Mouse (Mus musculus) cerebral cortex, adult 2 months (tissue): ENCODE results near the gene Slc38a8.

Source experiments
- WGBS: fragments of 180-500 bp; shearing (Covaris S2); methylation state at CpG from one replicate; pipeline ENCODE4 v1.1.7; 2018; 5-methylcytosine and 5-hydroxymethylcytosine counted together

The Slc38a8 gene

DNA sequence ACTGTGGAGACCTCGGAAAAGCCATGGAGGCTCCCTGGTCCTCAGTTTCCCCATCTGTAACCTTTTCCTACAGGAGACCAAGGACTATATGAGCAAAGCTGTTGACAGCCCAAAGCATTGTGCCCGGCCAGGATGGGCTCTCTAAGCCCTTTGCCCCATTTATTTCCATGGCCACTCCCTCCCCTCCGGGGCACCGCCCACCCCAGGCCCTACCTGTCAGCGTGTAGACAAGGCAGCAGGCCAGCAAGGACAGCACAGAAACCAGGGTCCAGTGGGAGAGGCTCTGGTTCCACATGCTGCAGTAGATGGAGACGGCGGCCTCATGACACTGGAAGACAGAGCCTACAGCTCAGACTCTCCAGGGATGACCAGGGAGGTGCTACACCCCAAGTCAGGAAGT, 14.4 kb downstream of the Slc38a8 start:
- 87% methylated on average over 7 of the region's 7 CpGs for WGBS

DNA sequence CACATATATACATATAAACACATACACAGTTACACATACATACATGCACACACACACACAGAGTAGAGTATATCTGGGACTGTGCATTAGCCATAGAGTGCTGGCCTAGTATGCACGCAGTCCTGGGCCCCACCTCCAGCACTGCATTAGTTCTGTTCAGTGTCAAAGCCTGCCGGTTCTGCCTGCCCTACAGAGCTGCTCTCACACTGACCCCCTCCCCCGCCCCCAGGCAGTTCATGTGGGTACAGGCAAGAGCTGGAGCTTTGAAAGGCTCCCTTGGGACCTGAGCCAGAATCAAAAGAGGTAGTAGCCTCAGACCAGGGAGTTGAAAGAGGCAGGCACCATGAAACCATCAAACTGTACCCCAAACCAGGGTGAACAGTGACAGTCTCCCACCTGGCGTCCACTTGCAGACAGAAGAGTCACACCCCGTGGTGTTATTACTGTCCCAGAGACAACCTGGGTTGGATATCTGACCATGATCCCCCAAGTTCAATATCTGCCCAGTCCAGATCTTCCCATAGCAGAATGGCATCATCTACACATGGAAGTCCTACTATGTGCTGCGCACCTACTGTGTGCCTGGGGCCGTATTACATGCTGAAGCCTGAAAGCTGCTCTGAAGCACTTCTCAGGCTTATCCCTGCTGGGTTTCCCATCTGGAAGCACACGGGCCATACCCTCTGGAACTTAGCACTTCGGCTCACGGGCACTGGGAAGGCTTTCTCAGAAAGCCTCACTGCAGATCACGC, 17.2 kb downstream of the Slc38a8 start:
- WGBS = 87% methylated on average over 11 of the region's 11 CpGs

DNA sequence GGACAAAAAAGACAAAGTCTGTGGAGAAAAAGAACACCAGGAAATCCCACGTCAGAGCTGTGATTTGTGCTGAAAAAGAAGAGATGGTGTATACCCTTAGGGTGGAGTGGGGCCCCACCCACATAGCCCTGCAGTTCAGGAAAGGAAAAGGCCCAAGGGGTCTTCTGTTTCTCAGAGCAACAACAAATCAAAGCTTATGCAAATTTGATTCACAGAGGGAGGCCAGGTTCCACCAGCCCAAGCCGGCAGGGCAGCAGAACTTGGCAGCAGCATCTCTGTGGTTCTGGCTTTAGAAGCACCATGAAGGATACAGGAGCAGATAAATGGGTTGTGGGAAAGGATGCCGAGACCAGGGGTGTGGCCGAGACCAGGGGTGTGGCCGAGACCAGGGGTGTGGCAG, 22.8 kb downstream of the Slc38a8 start:
- WGBS = 48% methylated on average over 5 of the region's 5 CpGs

DNA sequence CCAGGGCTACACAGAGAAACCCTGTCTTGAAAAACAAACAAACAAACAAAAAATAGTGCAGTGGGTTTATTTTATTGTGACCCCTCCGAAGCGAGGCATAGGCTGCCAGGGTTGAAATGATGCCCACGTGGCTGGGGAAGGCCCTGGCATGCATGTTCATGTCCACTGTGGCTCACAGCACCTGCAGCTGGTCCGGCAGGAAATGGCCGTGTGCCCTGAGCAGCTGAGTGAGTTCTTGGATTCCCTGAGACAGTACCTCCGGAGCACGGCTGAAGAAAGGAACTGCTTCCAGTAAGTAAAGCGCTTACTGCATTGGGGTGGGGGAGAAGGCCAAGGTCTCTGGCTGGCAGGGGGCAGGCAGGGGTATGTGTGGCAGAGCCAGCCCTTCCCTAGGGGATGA, 33.4 kb downstream of the Slc38a8 start:
- WGBS = 75% methylated on average over 8 of the region's 8 CpGs

- WGBS = 71% methylated on average over 10 of the region's 10 CpGs
Observed at GRCm38 (mm10) chr8:119466794-119467193, 34.7 kb downstream of the Slc38a8 start.

GRCm38 (mm10) chr8:119466105-119466504, 35.4 kb downstream of the Slc38a8 start:
- WGBS = 8% methylated on average over 18 of the region's 18 CpGs

DNA sequence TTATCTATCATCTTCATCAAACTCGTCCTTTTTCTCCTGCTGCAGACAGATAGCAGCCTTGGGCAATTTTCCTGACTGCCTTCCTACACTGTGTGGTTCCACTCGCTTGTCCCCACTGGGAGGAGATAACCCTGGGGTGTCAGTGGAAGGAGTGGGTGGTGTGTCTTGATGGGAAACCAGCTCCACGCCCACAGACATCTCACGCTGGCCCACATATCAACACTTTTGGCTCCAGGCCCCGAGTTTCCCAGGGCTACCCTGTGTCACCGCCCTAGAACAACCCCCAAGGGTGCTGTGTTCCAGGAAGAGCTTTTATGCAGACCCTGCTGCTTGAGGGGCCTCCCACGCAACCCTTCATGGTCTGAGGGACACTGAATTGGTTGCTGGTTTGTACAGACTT, 37.8 kb downstream of the Slc38a8 start:
- 47% methylated on average over 7 of the region's 7 CpGs for WGBS

DNA sequence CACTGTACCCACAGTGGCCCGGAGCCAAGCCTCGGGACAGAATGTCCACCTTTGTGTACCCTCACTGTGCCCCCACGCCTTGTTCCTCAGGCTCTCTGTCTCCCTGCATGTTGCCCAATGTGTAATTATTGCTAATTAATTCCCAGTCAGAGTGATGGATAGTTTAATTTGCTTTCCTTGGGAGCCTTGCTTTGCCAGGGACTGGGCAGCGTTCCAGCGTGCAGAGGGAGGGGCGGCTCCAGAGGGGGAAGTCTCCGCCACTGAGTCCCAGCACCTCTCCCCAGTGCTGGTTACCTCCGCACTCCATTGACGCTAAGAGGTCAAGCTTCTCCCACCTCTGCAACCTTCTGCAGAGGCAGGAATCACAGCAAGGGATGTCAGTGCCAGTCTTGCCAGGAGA, 40.1 kb downstream of the Slc38a8 start:
- 36% methylated on average over 9 of the region's 9 CpGs for WGBS

- WGBS = 66% methylated on average over 16 of the region's 16 CpGs
Observed at GRCm38 (mm10) chr8:119459724-119460123, 41.8 kb downstream of the Slc38a8 start.

GRCm38 (mm10) chr8:119456045-119456444, 45.5 kb downstream of the Slc38a8 start:
- WGBS = 65% methylated on average over 5 of the region's 5 CpGs

DNA sequence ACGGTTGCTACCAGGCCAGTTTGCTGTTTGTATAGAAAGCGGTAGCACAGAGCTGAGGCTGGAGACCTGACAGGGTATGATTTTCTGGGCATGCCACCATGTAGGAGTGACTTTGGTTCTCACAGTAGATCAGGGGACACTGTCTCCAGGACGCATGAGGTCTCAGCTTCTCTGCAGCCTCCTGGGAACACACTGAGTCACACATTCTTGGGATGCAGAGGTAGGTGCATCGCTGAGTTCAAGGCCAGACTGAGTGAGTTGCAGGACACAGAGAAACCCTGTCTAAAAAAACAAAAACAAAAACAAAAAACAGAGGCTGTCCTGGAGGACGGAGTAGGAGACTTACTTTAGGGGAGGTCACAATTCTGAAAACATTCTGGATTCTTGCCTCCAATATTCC, 48.6 kb downstream of the Slc38a8 start:
- WGBS = 93% methylated on average over 5 of the region's 5 CpGs

DNA sequence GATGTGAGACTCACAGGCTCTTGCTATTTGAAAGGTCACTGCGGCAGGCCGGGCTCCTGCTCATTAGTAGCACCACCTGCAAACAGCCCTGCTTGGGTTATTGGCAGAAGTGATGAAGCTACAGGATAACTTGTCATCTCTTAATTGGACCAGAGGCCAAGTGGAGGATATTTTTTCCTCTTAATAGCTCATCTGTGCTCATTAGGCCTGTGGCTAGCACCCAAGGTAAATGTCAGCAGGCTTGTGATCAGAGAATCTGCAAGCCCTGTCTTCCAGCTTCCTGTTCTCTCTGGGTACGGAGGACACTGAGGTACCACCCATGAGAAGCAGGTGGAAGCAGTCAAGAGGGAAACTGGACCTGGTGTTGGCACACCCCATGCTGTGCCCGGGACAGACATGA, 50.4 kb downstream of the Slc38a8 start:
- WGBS = 91% methylated on average over 4 of the region's 4 CpGs

- WGBS = 42% methylated on average over 12 of the region's 12 CpGs
Observed at GRCm38 (mm10) chr8:119449627-119450026, 51.9 kb downstream of the Slc38a8 start.

DNA sequence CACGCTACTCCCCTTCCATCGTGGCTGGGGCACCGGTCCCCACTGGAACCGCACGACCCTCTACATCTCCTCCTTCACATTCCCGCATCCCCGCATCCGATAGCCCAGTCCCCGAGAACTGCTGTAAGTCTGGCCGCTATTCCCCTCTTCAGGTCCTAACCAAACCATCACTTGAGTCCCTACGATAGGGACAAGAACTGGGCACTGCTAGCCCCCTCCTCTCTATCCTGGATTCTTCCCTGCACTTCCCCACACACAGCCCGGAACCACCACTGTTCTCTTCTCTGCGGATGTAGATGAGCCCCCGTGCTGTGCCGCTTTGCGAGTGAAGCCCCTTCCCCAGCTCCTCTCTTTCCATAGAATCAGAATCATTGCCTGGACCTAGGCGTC, 53.7 kb downstream of the Slc38a8 start:
- WGBS = 3% methylated on average over 17 of the region's 17 CpGs

DNA sequence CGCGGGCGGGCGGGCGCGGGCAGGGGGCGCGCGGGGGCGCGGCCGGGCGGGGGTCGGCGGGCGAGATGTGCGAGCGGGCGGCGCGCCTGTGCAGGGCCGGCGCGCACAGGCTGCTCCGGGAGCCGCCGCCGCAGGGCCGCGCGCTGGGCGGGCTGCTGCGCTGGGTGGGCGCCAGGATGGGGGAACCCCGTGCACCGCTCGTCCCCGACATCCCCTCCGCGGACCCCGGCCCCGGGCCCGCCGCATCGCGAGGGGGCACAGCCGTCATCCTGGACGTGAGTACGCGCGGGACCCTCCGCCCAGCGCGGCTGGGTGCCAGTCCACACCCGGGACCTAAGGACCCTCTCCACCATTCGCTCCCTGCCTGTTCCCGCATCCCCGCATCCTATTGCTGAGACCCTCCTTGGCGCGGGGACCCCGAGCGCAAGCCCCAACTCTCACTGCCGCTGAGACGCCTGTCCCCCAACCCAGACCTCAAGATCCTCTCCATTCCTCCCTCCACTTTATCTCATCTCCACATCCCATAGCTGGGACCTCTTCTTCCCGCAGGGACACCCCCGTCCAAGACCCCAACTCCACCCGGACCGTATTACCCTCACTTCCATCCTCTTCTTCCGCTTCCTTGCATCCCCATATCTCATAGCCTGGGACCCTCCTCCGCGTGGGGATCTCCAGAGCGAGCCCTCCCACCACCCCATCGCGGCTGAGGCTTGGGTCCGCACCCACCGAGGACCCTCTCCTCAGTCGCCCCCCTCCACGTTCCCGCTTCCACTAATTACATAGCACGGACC, 54.3 kb downstream of the Slc38a8 start:
- WGBS = 1% methylated on average over 48 of the region's 80 CpGs

GRCm38 (mm10) chr8:119446211-119446989, 55.1 kb downstream of the Slc38a8 start, which contains the start of gene Necab2:
Gene Necab2 (plus strand): TSS chr8:119446719.
- WGBS = 2% methylated on average over 44 of the region's 52 CpGs

DNA sequence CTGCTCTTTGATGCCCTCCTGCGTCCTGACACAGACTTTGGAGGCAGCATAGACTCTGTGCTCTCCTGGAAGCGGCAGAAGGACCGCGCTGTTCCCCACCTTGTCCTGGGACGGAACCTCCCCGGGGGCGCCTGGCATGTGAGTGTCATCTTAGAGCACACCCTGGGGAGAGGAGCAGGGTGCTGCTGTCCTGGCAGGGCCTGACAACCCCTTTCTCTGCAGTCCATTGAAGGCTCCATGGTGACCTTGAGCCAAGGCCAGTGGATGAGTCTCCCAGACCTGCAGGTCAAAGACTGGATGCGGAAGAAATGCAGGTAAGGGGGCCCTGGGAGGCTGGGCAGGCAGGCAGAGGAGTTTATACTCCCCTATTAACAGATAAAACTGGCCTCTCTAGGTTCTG, 58.5 kb downstream of the Slc38a8 start:
- 97% methylated on average over 8 of the region's 8 CpGs for WGBS

DNA sequence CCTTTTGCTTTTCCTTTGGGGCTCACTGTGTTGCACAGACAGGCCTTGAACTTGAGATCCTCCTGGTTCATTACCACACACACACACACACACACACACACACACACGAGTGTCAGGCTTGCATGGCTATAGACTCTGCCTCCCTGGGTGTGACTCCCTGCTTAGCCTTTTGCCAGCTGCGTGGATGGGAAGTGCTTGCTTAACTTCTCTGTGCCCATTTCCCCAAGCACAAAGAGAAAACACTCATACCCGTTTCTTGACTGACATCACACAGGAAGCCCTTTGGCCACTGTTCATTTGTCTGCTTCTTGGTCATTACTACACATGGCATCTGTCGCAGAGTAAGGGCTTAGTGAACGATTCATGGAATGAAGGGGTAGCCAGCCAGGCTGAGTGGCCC, 59.5 kb downstream of the Slc38a8 start:
- WGBS = 68% methylated on average over 5 of the region's 5 CpGs

DNA sequence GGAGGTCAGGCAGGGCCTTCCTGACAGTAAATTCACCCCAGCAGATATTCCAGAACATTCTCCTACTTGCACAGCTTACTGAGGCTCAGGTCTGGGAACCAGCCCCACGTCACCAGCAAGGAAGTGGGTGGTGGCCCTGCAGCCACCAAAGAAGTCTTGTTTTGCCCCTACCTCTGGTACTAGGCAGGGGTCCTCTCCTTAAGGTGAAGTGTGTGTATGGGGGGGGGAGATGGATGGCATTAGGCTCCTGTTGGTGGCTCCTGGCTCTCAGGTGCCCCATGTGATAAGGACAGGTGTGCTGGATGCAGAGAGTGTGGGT, 60.6 kb downstream of the Slc38a8 start:
- 10% methylated on average over 1 of the region's 1 CpGs for WGBS

DNA sequence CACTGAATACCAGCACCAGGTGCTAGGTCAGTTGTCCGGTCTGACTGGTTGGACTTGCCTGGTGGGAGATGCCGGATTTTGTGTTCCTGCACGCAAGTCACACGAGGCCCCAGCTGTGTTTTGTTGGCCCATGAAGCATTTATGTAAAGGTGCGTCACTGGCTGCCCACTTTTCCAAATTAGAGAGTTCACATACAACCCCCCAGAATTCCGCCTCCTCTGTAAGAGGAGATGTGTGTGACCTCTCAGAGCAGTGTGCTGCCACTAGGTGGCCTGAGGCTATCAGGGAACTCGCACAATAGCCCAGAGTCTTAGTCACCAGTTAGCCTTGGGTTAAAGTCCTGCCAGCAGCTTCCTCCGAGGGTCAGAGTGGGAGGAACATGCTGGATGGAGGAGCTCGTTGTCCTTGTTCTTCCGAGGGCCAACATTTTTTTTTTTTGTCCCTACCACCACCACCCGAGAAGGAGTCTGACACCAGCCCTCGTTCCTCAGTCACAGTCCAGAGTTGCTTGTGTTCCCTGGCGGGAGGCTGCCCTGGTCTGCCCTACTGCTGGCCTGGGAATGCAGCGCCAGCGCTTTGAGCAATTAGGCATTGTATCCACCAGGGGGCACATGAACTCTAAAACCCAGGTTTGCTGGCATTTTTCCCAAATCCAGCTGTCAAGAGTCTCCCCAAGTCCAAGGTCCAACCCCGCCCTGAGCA, 61.1 kb downstream of the Slc38a8 start:
- WGBS = 31% methylated on average over 16 of the region's 16 CpGs

- 72% methylated on average over 7 of the region's 7 CpGs for WGBS
Observed at GRCm38 (mm10) chr8:119439893-119440249, 61.6 kb downstream of the Slc38a8 start.

- 98% methylated on average over 2 of the region's 2 CpGs for WGBS
Observed at GRCm38 (mm10) chr8:119439424-119439823, 62.1 kb downstream of the Slc38a8 start.
